Mouse (Mus musculus): ENCODE measurements at regions not wholly inside any gene's neighbourhood (a gene's known extent, or its start where the extent isn't known, plus 50 kb on each side); places are given as distances from the start of the nearest gene placed in this dataset.

GRCm38 (mm10) chr7:37392122-37392521, 381.3 kb downstream of the Zfp536 start:
- DNase-seq = peak; percentile 40 to 51

- peak; percentile 85 to 89 for DNase-seq
These were observed 380.8 kb downstream of the Zfp536 start for GRCm38 (mm10) chr7:37392604-37393003.

GRCm38 (mm10) chr7:37393071-37393470, 380.4 kb downstream of the Zfp536 start:
- peak; percentile 84 to 87 for DNase-seq

GRCm38 (mm10) chr7:37394965-37395426, 378.4 kb downstream of the Zfp536 start:
- peak; percentile 75 to 82 for DNase-seq

- DNase-seq = peak; percentile 72 to 75
These were observed 377.4 kb downstream of the Zfp536 start for GRCm38 (mm10) chr7:37395881-37396513.

GRCm38 (mm10) chr7:37403483-37403882, 370.0 kb downstream of the Zfp536 start:
- no peak for DNase-seq

GRCm38 (mm10) chr7:37413350-37413749, 360.1 kb downstream of the Zfp536 start:
- DNase-seq = no peak

- peak; percentile 32 to 43 for DNase-seq
These were observed 351.7 kb downstream of the Zfp536 start for GRCm38 (mm10) chr7:37421704-37422103.
